Mouse (Mus musculus) lung, postnatal 36 days (tissue): Measurements from ENCODE around the gene Hoxa10.

Experiments used
- DNase-seq: peaks from one replicate; pipeline ENCODE4 v3.0.0; 2022; ENCODE audit warnings: mixed read lengths

Hoxa10 gene

DNA sequence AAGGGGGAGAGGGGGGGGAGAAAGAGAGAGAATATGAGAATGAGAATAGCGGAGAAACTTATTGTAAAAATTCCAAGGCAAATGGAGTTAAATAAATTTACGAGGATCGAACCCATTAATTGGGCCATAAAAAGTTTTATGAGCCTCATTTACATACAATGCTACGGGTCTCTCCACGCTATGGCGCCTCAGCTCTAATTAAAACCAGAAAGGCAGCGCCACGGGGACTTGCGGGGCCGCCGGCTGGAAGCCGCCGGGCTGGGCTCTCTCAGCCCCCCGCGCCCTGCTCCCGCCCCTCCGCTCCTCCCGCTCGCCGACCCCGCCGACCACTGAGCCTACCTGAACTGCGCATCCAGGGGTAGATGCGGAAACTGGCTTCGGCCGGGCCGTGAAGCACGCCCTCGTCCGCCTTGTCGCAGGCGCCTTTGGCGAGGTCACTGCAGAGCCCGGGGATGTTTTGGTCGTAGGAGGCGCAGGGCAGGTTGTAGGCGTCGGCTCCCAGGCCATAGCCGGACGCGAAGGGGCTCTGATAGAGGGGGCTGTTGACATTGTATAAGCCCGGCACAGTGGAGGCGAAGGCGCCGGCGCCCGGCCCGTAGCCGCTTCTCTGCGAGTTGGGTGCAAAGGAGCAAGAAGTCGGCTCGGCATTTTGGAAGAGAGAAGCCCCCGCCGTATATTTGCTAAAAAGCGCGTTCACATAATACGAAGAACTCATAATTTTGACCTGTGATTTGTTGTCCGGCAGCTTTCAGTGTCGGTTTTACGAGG is 23.8 kb downstream of the Hoxa10 start:
- no peak for DNase-seq

DNA sequence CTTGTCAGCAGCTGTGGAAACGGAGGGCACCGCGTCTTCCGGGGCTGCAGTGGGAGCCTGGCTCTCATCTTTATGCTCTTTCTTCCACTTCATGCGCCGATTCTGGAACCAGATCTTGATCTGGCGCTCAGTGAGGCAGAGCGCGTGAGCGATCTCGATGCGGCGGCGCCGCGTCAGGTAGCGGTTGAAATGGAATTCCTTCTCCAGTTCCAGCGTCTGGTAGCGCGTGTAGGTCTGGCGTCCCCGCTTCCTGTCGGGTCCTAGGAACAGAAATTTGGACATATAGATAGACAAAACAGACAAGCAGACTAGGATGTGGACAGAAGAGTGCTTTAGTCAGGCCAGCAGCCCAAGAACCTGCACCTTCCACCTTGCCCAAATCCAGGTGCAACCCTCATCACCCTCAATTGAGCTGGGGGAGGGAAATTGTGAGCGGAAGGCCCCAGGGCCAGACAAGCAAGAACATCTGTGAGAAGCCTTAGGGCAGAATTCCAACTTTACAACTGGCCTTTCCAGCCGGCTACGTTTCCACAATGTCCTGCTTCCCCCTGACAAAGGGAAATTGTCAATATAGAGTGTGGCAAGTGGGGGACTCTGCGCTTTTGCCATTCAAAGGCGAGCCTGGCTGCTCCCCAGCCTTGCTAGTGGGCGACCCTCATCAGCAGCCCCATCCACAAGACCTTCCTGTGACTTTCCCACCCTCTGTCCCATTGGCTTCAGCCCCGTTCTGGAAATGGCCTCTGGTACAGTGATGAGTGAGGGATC is 24.7 kb downstream of the Hoxa10 start:
- no peak for DNase-seq

DNA sequence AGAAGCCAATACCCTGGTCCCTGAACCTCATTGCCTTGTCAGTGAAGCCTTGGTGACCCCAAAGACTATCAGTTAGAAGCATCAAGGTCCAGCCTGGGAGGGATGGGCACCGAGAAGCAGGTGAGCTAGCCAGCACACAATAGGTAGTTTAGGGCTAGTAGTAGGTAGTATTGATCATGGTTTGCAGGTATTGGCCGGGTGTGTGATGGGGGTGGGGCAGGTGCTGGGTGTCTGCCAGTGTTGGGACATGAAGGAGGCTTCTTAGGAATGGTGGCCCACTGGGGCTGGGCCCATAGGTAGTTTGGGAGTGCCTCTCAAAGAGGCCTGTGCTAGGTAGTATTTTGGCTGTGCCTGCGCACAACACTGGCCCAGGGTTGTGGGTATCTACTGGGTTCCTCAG is 25.6 kb downstream of the Hoxa10 start:
- DNase-seq: no peak

DNA sequence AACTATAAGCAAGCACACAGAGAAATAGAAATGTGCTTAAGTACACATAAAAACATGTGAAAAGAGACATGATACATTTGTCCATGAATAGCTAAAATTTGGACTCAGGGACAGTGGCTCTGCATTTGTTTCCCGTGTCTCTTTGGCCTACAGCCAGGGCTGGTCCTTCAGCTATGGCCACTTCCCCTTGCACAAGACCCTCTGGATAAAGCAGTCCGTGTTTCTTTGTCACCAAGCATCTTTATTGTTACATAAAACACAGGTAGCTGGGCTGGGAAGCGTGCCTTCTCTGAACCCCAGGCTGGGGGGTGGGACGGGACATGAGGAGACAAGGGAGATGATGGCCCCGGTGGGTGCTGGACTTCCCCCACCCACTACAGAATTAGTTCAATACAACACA is 26.4 kb downstream of the Hoxa10 start:
- no peak for DNase-seq

DNA sequence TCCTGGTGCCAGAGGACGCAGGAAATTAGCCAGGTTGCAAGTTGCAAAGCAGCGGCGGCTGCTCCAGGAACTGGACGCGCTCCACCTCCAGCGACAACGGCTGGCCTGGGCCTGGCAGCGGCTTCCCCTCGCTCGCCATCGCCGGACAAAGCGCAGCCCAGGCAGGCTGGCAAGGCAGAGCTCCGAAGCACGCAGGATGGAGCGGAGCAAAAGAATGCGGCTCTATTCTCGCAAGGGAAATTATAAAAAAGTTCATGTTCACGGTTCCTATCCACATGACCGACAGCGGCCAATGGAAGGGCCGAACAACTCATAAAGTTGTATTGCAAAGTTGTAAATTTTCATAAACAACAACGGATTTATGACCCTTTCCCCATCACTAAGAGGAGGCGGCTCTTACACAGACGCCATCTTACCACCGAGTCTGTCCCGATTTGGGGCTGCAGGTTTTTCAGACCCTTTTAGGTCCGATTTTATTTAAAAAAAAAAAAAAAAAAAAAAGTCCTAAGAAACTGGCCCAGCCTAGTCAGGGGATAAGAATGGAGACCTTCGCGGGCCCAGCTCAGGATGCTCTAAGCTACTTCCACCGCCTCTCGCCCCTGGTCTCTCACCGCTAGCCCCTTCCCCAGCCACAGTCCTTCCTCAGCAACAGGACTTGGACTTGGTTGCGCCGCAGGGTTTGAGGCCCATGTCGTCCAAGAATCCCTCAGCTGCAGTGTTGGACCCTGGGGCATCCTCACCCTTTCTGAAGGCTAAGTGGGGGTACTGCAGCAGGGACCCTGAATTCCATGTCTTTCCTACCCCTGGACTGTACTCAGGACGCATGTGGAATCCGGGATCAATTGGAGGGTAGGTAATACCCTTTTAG is 27.3 kb downstream of the Hoxa10 start, which contains the start of the genes Hoxa3 and Gm28308:
Gene Hoxa3, minus strand, starts transcription at position 218 of the 868 bp plus-strand sequence.
Gene Gm28308, minus strand, starts transcription at position 221 of the 868 bp plus-strand sequence.
- peak; percentile 33 for DNase-seq

DNA sequence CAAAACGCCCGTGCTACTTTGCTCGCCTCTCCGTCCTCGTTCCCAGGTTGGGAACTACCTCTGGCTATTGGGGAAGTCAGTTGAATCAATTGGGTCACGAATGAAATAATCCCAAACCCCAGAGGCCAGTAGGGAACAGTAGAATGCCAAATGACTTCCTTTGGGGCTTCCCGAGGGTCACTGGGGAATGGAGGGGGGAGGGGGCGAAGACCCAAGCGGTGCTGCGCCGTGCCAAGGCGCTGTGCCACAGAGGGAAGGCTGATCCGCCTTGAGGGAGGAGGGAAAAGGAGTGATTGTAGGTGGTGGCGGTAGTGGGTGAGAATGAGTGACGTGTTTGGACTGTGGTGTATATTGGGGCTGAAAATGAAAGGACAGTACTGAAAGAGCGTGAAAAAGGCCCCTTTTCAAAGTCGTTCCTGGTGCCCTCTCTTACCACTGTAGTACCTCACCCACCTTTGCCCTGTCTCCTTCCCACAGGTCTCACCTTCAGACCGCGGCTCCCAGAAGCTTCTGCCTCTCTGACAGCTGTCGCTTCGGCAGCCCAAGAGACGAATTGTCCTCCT is 28.0 kb downstream of the Hoxa10 start:
- DNase-seq: no peak

DNA sequence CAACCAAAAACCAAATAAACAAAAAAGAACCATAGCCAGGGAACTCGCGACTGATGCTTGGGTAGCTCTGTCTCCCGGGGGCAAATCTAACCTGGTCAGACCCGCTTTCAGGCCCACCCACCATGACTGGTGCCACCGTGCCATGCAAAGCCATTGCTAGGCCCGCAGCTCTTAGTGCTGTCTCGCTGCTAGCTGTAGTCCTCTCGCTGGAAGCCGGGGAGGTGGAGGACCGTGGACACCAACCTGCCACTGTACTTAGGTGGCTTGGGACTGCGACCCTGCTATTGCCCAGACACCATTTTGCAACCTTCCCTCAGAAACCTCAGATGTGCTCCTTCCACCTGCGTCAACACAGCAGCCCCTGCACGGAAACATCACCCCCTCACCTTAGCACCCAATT is 28.7 kb downstream of the Hoxa10 start:
- no peak for DNase-seq

DNA sequence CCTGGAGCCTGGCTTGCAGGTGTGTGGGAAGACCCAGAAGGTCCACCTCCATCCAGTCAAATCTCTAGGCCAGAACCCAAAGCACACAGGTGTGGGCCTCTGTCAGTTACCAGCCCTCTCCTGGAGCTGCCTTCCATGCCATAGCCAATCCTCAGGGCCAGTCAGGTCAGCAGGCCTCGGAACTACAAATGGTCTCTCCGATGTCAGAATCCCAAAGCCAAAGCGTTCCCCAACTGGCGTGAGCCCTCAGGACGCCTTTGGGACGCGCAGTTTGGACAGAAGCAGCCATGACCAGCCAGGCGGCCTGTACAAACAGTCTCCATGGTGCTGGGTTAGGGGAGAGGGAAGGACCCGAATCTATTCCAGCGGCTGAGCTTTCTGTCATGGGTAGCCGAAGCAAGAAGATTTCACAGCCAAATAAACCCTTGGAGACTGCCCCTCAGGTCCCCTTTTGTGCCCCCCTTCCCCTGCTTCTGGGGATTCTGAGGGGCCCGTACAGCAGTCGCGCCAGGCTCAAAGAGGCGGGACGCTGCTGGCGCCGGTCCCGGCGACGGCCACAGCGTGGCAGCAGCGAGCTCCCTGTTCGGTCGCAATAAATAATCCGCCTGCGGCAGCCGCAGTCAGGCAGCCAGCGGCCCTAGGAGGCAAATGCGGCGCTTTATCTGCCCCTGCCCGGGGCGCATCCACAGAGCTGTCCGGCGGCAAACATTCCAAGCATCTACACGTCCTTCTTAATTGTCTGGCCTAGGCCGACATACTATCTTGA is 29.3 kb downstream of the Hoxa10 start:
- DNase-seq: peak; percentile 79

DNA sequence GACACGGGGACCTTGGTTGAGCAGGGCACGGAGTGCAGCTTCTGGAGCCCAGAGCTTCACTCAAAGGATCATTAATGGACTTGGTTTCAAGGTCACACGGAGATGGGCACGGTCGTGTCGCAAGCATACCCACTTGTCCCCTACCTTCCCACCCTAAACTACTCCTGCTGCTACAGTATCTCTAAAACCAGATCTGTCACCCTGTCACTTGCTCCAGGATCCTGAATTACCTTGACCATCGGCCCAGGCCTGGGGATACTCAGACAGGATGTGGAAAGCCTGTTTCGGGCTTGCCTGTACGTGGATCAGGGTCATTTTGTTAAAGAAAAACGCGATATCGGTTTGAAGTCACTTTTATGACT is 31.0 kb downstream of the Hoxa10 start:
- DNase-seq: no peak

DNA sequence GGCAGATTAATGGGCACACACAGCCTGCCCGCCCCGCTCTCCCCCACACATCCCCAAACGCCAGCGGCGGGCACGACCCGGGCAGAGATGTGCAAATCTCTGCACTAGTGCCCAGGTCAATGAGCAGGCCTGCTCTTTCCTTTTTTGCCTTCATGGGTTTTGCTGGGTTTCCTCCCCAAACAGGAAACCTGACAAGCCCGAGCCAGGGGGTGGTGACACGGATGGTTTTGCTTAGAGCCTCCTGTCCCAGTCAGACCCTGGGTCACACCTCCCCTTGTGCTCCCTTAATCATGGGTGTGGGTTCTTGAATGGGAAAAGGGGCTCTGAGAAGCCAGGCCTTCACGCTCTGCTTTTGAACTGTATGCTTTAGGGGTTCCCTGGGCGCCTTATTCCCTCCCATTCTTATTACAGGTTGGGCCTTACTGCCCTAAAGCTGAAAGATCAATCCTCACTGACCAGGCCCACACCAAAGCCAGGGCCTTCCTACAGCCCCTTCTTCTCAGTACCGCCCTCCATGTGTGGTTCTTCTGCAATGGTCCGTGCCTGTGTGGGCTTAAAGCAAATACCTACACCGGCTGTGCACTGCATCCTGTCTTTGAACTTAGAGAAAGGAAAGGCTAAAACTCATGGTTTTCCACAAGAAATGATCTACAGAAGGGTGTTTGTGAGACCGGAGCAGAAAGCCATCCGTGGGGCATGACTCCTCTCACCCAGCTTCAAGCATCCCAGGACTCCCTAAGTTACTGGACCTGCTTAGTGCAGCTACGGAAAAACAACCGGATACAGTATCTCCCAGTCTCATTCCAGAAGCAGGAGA is 31.6 kb downstream of the Hoxa10 start:
- no peak for DNase-seq

DNA sequence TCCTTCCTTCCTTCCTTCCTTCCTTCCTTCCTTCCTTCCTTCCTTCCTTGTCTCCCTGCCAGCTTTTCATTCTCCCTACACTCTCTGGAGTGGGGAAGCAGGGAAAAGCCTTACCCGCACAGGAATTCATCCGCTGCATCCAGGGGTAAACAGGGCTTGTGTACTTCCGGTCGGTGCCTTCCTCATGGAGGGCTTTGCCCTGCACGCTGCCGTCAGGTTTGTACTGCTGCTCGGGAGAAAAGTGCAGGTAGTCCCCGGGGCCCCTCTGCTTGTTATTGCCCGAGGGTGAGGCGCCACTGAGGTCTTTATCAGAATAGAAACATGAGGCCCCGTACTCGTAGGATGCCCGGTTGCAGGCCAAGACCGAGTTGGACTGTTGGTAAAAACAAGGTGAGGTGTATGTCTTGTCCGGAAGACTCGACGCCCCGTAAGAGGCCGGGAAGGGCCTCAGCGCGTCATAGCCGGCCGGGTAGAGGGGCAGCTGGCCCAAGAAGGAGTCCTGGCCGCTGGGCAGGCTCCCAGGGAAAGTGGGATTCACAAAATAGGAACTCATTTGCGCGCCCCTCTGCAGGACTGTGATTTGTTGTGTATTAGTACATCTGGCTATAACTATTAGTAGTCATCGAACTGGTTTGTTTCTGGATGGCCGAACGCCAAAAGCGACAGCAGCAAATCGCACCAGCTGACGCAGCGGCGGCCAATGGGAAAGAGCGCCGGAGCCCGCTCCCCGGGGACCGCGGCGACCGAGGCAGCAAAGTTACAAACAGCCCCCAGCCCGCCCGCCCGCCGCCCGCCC is 32.4 kb downstream of the Hoxa10 start, which contains the start of gene Hoxa6:
Gene Hoxa6, minus strand, starts transcription at position 651 of the 796 bp plus-strand sequence.
- no peak for DNase-seq

DNA sequence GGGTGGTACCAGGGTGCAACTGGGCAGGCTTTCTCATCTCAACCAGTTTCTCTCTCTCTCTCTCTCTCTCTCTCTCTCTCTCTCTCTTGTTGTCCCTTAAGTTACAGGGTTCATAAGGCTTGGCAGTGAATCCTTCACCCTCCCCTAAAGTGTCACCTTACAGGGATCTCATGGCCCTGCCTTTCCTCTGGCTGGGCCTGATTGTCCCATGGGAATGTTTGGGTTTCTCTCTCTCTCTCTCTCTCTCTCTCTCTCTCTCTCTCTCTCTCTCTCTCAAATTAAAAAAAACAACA is 33.0 kb downstream of the Hoxa10 start:
- no peak for DNase-seq

DNA sequence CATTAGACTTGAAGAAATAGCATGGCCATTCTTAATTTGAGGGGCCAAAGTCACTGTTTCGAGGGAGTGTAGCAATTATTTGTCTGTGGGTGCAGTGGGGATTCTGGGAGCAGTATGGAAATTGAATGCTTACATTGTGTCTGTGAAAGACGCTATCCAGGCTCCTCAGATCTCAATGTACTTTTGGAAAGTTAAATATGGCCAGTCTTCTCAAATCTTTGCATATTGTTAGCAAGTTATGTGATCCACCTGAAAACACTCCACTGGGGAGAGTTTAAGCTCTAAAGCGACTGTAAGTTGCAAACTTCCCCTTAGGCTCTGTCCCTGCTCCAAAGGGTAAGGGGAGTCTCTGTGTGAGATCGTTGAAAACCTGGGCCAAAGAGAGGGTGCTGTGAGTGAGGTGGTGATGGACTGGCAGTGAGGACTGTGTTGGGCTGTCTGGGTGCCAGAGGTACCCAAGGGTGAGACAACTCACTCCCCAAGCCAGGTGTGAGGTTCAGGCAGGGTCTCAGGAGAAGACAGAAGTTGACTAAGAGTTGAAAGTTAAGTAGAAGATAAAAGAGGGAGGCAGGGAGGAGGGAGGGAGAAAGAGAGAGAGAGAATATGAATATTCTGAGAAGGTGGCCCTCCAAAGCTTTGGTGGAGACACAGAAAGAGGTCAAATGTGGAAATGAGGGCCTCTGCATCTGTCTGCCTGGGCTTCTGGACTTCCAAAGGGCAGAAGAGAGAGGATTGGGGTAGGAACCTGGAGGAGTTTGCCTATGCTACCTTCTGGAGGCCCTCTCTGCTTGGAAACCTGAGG is 33.6 kb downstream of the Hoxa10 start:
- DNase-seq: no peak

DNA sequence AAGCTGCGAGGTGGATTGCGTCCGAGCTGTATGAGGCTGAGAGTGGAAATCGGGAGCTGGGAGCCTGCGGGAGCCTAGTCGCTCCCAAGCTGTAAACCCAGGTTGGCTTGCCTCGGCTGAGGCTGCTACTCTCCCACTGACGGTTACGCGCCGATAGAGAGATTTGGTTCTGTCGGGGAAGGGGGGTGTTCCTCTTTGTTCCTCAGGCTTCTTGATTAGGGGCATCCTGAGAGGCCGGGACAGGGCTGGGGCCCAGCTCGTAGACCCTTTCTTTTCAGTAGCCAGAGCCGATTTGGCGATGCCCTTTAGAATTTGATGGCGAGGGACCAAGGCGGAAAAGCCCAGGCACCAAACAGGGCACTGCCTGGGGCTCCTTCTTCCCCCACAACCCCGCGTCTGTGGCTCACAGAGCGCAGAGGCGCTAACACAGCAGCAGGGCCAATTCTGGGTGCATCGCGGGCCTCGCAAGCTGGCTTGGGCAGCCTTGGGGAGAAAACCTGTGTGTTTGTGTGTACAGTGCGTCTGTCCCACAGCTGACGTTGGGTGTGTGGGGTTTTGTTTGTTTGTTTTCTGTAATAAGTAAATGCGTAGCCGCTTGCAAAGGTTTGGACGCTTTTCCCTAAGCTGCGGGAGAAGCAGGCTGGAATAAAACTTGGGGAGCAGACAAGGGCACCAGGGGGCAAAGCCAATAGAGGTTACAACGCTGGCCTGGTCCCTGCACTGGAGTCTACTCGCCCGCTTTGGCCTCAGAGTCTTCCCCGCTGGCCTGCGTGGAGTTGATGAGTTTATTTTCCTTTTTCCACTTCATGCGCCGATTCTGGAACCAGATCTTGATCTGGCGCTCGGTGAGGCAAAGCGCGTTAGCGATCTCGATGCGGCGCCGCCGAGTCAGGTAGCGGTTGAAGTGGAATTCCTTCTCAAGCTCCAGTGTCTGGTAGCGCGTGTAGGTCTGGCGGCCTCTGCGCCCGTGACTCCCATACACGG is 34.7 kb downstream of the Hoxa10 start:
- no peak for DNase-seq

DNA sequence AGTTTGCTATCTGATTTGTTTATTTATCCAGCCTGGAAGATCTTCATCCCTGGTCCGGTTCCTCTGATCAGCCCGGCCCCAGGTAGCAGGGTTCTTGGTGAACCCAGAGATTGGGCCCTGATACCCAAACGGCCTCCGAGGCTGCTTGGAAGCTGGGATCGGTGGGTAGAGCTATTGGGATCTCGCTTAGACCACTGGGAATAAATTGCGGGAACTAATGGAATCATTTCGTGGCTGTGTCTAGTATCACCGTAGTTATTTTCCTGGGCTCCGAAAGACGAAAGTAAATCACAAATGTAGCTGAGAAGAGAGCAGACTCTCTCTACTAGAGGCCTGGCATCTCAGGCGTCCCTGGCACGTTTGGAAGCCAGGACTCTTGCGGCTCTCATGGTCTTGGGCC is 35.4 kb downstream of the Hoxa10 start:
- DNase-seq: no peak

DNA sequence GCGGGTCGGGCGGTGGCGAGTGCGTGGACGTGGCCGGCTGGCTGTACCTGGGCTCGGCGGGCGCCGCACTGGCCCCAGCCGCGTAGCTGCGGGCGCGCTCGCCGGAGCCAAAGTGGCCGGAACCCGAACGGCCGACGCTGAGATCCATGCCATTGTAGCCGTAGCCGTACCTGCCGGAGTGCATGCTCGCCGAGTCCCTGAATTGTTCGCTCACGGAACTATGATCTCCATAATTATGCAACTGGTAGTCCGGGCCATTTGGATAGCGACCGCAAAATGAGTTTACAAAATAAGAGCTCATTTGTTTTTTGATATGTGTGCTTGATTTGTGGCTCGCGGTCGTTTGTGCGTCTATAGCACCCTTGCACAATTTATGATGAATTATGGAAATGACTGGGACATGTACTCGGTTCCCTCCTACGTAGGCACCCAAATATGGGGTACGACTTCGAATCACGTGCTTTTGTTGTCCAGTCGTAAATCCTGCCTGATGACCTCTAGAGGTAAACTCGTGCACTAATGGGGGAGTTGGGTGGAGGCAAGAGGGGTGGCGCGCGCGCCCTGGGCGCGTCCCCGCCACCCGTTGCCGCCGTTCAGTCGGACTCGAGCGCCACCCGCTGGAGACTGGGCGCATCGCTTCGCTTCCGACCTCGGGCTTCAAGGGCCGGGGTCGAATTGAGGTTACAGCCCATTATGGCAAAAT is 36.5 kb downstream of the Hoxa10 start, which contains the start of gene Hoxa5:
Gene Hoxa5, minus strand, starts transcription at position 538 of the 703 bp plus-strand sequence.
- DNase-seq: peak; percentile 92

DNA sequence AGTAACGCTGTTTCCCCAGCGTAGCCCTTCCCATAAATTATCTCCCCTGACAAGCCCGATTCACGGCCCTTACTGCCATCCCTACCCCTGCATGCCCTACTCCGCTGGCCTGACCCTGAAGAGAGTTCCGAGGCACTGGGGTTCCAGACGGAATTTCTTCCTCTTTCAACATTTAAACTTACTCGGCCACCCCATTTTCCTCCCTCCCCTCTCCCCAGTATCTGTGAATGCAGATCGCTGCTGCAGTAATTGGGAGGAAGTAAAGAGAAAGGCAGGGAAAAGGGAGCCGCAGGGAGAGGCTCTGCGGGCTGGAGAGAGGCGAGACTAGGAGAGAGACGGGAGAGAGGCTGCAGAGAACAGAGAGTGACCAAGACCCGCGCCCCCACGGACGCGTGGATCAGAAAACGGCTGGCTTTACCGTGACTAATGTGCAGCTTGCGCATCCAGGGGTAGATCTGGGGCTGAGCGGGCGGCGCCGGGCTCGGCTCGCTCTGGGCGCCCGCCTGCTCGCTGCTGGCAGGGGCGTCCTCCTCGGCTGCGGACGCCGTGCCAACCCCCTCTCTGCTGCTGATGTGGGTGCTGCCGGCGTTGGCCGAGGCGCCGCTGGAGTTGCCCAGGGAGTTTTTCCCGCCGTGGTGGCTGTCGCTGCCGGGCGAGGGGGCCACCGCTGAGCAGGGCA is 37.1 kb downstream of the Hoxa10 start:
- no peak for DNase-seq
